Mouse (Mus musculus) testis, postnatal 14 days (tissue): ENCODE measurements around the gene Cadm1.

Source experiments
- DNase-seq: peaks from one replicate; pipeline ENCODE4 v3.0.0; 2021; ENCODE audit warnings: low spot score

The Cadm1 gene

DNA sequence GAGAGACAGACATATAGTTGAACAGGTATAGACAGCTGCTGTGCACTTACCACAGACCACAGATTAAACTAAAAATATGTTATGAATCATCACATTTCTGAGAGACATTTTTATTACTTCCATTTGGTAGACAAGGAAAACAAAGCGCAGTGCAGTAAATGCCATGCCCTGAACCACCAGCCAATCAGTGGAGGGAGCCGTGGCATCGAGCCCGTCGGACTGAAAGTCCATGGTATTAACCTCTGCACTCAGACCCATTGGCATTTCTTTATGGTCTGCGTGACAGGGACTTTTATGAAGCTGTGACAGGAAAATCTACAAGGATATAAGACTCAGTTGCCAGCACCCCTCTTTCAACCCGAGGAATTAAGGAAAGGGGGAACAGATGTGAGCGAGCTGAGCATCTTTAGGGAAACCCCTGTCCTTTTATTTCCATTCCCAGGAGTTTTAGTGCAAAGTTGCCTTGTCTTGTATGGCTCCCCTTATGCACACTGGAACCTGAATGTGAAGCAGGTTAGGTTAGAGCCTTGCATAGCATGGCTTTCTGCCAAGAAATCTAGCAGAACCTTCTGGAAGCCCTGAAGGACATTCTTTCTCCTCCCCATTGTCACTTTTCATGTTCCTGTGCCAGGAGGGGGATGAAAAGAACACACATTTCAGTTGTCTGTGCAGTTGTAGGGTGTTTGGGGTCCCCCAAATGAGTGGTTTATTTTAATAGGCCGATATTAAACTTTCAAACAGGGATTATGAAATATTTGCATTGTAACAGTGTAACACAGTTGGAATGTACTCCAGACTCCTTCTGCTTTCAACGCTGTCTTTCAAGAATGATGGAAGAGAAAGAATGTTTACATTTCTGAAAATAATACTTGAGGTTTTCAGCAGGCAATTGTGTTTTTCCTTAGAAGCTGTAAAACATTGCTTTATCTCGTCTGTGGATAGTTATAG is 145.1 kb downstream of the Cadm1 start:
- DNase-seq: no peak

DNA sequence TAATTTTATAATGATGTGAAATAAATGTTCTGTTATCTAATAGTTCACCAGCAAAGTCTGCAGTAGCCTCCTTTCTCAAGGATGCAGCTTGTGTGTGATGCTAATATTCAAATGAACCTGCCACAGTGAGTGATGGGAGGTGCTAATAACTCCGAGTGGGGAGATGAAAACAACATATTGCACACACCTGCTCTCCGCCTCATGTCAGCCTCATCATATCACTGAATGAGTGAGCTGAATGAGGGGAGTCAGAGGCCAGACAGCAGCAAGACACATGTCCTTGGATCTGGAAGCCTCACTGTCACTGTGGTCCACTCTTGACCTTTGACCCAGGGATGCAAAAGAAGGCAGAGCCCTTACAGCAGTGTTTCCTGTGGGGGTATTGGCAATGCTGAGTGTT is 156.9 kb downstream of the Cadm1 start:
- DNase-seq: no peak

DNA sequence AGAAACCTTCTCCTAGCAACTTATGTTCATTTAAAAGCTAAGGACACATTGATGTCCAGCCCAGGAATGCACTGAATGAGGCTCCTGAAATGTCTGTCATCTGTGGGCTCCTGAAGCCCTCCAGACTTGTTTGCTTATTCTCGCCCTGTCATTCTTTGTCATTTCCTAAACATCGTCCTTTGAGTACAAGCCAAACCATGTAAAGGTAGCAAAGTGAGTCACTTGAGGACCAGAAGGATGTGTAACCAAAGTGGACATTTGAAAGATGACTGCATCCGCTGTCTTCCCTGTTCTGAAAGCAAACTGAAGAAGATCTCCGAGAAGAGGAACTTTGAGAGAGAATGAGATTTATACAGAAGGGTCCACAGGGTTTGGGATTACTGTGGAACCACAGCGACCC is 157.6 kb downstream of the Cadm1 start:
- DNase-seq: no peak

DNA sequence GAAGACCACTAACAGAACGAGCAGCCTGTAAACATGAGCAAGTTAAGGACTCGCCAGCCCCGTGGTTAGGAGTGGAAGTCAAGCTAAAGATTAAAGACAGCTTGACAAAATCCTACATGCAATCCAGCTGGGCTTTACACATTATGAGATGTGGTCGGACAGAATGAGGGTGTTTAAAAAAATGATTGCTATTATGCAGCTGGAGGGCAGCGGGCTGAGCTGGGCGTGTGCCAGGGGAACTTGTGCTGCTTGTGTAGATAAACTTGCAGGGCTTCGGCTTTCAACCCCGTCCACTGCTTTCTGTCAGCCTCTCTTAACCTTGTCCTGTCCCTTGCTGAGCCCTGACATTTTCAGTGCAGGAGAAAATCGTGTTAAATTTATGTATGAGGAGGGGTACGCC is 158.3 kb downstream of the Cadm1 start:
- DNase-seq: no peak

DNA sequence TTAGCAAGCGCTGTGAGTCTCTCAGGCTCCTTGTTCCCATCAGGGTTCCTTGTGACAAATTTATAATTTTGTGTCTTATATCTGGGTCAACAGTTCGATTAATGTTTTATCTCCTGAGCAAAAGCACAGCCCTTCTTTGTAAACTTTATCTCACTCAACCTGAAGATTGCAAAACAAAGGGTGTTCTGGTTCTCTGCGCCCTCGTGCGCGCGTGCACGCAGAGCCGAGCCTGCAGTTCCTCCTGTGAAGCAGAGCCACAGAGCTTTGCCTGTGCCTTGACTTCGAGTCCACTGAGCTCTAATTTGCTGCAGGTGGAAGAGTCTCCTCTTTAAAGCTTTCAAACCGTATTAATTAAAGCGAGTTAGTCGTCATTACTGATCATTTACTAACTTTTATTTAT is 162.9 kb downstream of the Cadm1 start:
- peak; percentile 53 for DNase-seq

DNA sequence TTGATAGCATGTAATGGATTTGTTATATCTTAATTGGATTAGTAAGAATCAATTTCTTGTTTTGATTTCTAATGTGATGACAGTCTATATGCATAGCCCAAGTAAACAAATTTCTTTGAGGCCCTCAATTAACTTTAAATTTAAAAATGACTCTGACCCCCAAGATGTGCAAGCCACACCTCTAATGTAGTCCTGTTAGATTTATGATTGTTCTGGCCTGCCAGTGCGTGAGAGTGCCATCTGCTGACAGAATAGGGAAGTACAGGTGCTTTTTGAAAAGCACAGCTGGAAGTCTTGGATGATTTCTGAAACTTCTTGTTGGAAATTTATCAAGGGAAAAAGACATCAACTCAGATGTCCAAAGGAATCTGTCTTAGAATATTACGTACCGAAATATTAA is 169.1 kb downstream of the Cadm1 start:
- DNase-seq: no peak

DNA sequence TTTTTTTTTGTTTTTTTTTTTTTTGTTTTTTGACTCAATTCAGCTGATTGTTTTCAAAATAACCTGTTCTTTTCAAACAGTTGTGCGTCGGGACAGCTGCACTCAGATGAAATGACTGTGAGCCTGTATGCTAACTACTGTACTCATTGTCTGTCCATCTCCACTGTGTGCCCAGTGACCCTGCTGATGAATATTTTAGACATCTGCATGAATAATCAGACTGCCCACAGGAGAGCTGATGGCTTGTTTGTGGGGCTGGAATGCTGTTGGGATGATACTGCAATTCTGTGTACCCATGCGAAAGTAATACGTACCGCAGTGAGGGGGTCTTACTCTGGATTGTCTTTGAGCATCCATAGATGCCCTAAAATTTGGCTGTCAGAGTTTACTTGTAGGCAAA is 170.0 kb downstream of the Cadm1 start:
- no peak for DNase-seq

DNA sequence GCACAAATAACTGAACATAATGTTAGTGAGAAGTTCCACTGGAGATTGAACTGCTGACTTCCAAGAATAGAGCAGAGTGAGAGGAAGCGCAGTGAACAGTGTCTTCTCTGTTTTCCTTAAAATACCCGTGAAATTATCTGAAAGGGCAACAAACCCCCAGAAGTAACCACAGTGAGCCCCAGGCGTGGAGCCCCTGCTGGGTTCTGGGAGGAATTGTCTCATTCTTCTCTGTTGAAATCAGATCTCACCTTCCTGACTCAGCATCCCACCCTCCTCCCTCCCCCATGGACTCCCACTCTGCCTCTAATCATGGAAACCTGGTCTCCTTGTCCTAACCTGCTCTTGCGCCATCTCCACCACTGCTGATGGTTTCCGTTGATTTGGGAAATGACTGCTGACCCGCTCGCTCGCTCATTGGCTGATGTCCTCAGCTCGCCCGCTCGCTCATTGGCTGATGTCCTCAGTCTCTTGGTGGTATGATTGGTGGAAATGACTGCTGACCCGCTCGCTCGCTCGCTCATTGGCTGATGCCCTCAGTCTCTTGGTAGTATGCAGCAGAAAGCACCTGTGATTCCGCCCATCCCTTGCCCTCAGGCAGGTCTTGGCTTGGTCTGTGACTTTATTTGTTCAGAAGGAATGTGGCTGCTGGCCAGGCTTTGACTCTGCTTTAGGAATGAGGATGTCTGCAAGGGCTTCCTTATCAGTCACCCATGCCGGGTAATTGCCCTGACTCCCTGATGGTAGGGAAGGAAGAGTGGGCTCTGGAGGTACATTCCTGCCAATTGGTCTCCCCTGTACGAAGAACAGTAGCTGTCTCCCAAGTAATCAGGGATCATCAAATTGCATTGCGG is 173.3 kb downstream of the Cadm1 start:
- DNase-seq: peak; percentile 77

DNA sequence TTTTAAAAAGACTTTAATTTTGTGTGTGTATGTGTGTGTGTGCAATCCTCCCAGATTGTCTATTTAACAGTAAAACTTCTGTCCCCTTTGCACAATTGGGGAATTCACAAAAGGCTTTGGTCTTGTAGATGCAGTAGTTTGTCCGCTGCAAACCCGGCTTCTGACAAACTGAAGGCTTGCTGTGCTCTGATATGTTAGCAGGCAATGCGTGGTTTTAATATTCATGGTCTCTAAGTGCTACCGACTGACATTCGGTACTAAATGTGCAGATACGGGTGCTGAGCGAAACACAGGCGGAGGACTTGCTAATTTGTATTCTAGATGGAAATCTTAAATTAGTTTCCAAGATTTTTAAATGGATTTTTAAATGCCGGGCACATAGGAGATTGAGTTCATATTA is 176.4 kb downstream of the Cadm1 start:
- DNase-seq: no peak

DNA sequence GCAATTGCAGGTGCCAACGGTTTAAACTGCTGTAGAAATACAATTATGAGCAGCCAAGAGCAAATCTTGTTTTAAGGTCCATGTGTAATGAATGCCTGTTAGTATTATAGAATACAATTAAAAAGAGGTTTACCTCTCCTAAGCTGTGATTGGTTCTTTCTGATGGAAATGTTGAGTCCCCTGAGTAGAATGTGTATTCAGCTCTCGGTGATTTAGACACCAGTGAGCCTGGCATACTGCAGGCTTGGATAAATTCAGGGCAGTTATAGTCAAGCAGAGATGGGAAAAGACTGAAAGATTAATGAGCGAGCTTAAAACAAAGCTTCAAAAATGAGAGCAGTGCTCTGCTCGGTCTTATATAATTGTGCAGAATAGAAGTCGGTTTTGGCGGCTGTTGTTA is 177.4 kb downstream of the Cadm1 start:
- DNase-seq: no peak

DNA sequence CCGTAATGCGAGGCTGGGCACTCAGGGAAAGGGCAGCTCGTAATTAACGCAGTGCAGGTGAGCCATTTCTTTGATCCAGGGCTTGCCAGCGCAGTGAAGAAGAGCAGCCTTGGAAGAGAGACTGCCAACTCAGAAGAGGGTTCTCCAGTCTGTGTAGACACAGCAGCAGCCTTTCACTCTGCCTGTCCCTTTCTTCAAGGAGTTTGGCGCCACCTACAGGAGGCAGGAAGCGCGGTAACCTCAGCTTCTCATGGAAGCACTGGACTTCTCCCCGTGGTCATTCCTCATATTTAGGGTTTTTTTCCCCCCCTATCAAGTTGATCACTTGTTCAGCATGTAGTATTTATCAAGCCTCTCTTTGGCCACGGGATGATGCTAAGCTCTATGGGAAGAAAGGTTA is 178.3 kb downstream of the Cadm1 start:
- DNase-seq: peak; percentile 74

DNA sequence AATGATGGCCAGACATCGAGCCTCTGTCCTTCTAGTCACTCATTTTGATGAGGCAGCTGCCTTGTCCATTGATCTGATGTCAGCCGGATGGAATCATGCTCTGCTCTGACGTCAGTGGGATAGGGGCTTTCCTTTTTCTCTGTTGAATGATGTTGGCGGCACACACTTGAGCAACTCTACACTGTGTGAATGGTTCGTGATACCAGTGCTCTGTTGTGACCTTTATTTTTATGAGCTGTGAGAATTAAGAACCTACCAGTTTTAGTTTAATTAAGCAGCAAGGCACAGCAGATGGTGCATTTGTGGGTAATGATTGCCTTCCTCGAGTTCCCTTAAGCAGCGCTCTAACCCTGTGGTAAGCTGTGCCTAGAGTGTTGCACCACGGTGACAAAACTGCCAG is 181.0 kb downstream of the Cadm1 start:
- DNase-seq: no peak

DNA sequence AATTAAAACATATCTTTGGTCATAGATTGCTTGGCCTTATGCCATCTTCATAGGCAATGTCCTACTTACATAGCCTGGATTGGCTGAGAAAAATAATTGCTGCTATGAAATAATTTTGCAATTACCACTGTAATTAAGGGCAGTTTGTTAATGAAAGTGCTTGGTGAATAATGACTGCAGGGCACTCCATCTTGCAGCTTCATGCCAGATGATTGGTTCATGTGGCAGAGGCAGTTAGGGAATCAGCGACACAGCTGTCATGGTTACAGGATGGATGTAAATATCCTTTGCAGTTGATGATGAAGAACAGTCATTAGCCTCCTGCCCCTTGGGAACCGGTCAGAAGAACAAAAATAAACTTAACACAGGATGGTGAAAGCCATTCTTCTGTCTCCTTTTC is 184.6 kb downstream of the Cadm1 start:
- DNase-seq: no peak

DNA sequence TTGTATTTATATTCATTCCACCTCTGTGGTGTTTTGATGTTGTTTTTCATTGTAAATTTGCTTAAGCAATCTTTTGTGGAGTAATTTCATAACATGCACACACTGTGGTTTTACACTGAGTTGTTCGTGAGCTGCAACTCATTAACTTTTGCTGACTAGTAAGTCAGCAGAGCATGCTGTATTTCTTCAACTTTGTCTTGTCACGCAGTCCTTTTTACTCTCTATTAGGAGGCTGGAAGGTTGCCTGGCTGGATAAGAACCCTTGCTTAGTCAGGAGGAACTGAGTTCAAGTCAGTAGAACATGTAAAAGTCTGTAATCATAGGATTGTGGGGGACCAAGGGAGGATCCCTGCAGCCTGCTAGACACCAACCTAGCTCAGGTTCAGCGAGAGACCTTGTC is 185.4 kb downstream of the Cadm1 start:
- DNase-seq: no peak

DNA sequence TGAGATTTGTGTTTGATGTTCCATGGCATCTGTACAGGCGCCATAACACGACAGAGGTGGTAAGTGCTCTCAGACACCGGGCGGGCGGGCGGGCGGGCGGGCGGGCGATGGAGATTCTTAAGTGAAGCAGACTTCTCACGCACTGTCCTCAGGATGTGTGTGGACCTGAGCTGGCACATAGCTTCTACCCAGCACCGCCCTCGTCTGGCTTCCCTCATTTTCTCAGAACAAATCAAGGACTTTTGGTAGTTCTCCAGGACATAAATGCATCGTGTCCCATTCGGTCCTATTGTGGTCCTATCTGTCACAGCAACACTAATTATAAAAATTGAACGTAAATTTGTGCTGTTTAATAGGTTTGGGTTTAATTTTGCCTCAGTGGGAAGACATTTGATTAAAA is 186.9 kb downstream of the Cadm1 start:
- DNase-seq: no peak

DNA sequence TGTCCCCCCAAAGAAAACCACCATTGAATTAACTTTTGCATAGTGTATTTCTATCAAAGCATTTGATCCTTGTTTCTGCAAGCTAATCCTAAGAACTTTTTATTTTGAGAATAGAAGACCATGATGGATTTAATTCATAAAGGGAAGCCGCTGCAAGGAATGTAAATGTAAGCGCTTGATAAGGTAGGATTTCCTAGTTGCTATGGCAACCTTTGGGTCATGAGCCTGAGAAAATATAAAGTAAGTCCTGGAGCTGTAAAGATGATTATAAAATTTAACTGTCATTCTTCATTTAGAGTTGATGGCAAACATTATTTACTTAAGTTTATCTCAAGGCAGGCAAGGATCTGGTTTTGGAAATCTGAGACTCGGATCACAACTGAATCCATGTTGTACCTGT is 197.6 kb downstream of the Cadm1 start:
- DNase-seq: no peak

DNA sequence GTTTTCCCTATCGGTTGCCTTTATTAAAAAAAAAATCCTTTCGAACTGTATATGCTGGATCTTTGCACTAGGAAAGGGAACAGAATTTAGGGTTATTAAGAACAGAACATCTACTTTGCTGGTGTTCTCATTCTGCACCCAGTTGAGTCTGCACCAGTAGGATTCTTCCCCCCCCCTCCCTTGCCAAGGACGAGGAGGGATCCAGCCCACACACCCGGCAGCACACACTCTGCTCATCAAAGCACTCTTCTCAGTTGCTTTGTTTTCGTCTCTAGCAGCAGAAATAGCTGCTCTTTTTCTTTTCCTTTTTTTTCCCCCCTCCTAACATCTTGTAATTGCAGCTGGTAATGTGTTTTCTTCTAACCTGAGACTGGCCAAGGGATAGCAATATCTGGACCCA is 198.9 kb downstream of the Cadm1 start:
- DNase-seq: no peak

DNA sequence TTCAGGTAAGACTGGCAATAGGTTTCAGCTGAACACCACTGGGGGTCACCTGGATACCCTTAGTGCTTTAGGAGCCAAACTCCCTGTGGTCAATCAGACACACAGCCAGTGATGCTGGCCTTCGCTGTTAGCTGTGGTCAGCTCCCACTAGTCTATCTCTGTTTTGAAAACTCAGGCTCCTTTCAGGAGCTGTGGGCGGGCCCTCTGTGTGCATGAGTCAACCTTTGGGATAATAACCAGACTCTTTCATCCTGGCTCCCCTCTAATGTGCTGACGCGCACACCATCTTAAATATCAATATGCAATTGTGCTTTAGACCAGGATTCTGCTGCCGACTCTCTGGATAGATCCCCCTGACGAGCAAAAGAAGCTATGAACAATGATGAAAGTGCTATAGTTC is 200.3 kb downstream of the Cadm1 start:
- no peak for DNase-seq

DNA sequence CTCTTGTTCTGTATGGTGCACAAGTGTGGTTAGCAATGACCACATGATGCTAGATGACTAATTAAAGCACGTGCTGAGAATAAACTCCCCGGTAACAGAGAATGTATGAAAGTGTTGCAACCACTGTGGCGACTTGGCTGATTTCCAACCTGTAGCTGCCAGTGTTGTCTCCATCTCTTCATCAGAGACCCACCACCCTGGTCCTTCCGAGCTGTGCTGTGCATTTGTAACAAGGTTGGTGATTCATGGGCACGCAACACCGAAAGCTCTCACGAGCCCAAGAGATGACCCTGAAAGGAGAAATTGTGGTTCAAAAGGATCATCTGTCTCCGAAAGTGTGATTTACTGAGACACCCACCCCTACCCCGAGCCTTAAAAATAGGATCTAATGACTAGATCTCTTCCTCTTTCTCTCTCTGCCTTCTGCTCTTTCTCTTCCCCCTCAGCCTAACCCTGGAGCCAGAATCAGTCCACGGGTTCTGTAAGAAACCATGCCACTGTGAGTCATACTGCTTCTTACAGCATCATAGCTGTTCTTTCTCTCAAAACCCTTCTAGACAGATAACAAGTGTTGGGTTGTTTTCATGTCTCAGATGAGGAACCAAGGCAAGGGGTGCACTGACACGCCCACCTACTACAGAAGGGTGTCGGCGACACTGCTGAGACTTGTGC is 203.9 kb downstream of the Cadm1 start:
- DNase-seq: no peak

DNA sequence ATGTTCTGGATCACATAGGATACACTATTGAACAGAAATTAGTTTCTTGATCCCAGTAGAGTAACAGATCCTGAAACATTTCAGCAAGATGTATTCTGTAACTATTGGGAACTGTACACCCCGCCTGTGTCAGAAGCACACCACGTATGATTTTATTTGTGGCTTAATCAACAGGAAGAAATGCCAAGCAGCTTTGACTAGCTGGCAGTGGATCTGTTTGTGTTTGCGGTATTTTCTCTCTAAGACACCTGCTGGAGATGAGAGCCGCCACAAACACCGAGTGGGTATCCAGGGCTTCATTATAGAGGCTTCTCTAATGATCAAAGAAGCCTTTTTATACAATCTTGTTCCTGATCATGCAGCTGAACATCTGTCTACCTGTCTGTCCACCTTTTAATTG is 204.9 kb downstream of the Cadm1 start:
- no peak for DNase-seq

DNA sequence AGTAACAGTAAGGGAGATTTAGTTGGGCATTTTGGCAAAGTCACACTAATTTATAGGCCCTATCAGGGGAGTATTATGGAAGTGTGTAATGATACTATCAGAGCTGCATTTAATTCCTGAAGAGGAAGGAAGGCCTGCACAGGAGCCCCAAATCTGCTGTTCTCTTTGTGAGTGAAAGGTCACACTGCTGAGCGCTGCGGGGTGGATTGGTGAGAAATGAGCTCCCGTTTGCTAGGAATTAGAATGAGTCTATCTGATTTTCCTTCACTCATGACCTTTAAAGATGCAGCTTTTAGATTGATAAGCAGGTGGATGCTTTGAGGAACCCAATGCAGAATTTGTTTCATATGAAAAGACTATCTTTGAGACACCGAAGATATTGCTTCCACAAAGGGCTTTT is 208.8 kb downstream of the Cadm1 start:
- DNase-seq: no peak

DNA sequence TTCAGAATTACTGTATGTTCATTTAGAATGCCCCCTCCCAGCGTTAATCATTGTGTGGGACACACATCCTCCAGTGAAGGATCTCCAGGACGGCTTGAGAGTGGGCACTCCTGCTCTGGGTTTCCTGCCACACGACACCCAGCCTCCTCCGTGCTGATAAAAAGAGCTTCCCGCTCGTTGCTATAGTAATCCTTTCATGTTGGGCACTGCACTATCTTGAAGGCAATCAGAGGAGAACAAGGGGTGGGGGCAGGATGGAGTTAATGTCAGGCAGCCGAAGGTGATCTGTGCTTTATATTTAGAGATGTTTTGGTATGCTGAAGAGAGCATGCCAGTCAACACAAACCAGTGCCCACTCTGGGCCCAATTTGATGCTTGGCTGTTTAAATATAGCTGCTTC is 209.3 kb downstream of the Cadm1 start:
- DNase-seq: no peak

DNA sequence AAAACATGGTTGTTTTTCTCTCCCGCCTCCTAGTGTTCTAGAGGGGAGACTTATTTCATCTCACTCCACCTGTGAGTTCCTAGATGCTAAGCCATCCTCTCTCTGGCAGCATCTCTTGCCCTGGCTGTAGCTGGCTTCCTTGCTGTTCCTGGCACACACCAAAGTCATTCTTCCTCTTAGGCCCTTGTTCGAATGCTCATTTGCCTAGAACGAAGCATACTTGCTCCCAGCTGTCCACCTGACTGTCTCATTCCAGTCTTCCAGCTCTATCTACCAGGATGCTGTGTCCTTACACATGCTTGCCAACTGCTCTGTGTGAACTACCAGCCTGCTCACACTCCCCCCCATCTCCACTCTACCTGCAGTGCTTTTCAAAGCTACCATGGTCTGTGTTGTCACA is 211.8 kb downstream of the Cadm1 start:
- DNase-seq: no peak
